In the genomic region with DNA sequence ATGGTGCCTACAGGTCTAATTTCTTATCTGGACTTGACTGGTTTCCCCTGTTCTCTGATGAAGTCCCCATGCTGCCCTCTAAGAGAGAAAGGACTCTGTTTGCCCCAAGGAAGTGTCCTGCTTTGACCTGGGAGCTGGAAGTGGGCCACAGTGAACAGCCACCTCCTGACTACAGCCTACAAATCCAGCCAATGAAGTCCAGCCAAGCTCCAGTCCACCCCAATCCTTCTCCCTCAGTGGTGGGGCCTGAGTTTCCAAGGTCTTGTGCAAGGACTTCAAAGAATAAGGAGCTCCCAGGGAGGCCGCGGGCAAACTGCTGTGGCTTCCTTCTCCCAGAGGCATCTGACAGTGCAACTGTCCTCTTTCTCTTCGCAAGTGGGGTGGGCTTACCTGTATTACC, we compare ENCODE assay signal across 10 mouse cellular contexts. TPM values are rescaled to one million over a fixed set of nuclear protein-coding genes. Genes with fewer than 3 reads are reported as not detected.
DNase-seq lines count a peak whose midpoint lies in the region; ATAC-seq lines count a peak whose summit lies in the region.
"Had no signal": no experiment of that assay in that cellular context is flagged by ENCODE, and none has a peak within 500 bp of the region (broad histone marks: within the 10 kb centered on the region; RNA-seq: fewer than 3 reads in every experiment).

No protein-coding gene starts in this region.

- no peak for ATAC-seq in erythroid progenitor cell, adult 5-6 weeks (replicated peaks; ENCODE audit: low FRiP score, poor library complexity, severe bottlenecking)
- ATAC-seq: liver, embryonic 12.5 days had no signal

- peak; percentile 65 for DNase-seq in gastrocnemius, adult 18-20 months (ENCODE audit: low spot score)
- no peak for DNase-seq in gastrocnemius, postnatal 4 days (ENCODE audit: low spot score in 2 of 2)
- DNase-seq in urinary bladder, postnatal 14 days (ENCODE audit: low spot score): peak; percentile 18
- DNase-seq in urinary bladder, postnatal 10 days (ENCODE audit: low spot score): no peak
- DNase-seq in kidney, adult 9 months: peak; percentile 77
- no peak for DNase-seq in thymus, adult 18-20 months
- DNase-seq in spleen, adult 18-20 months: no peak
- DNase-seq: B cell, adult 2 months had no signal

RNA-seq across cellular contexts. Expression of gene Kcmf1, which starts 26.4 kb away (rescaled TPM):
- total RNA-seq in gastrocnemius, adult 18-20 months (2021): 100 to 1,000 TPM; 178 to 199 TPM
- 10 to 100 TPM; 74.8 to 81.2 TPM for total RNA-seq in gastrocnemius, postnatal 4 days (2021)
- 71.3 and 116 TPM in 2 replicates for total RNA-seq in erythroid progenitor cell, adult 5-6 weeks (2015; ENCODE audit: low replicate concordance)
- total RNA-seq in erythroid progenitor cell, adult 5-6 weeks (2017; ENCODE audit: low replicate concordance): 67.9 and 107 TPM in 2 replicates

Comparison
In these comparisons a context has a peak if more than half of its experiments do, and no peak if none do; other contexts are left out.
1. DNase-seq: peak in gastrocnemius, adult 18-20 months (single experiment), urinary bladder, postnatal 14 days (single experiment) and kidney, adult 9 months (single experiment); none in gastrocnemius, postnatal 4 days (0 of 2), urinary bladder, postnatal 10 days (single experiment), thymus, adult 18-20 months (0 of 2) and spleen, adult 18-20 months (0 of 2).